Mouse (Mus musculus) hematopoietic stem cell, adult 5-6 weeks (primary cell): Measurements from ENCODE around the gene Gm17455. TPM values are rescaled to one million over a fixed set of nuclear protein-coding genes. Genes with fewer than 3 reads are reported as not detected.

Experiments
- ATAC-seq, 2 experiments: fragments of 125-278 bp in 1 of 2; replicated peaks in 1 of 2; 2 replicates each; pipeline ENCODE4 v1.8.0; 2016 to 2017; ENCODE audit warnings: inconsistent platforms in 2 of 2, mild to moderate bottlenecking in 2 of 2, moderate number of reproducible peaks in 2 of 2, low read depth in 1 of 2, moderate TSS enrichment in 1 of 2; ENCODE audit not compliant: low FRiP score in 2 of 2, poor library complexity in 2 of 2, severe bottlenecking in 2 of 2, insufficient read depth in 1 of 2, low TSS enrichment in 1 of 2
- total RNA-seq: library from RNA; stranded (forward); fragments of 172-1452, 232-1000 nt; gene quantifications from 2 replicates; pipeline ENCODE4 v1.2.3, GENCODE M21; 2017

Gm17455 gene
- total RNA-seq, 1 experiment from 2014 or later, result not detected

DNA sequence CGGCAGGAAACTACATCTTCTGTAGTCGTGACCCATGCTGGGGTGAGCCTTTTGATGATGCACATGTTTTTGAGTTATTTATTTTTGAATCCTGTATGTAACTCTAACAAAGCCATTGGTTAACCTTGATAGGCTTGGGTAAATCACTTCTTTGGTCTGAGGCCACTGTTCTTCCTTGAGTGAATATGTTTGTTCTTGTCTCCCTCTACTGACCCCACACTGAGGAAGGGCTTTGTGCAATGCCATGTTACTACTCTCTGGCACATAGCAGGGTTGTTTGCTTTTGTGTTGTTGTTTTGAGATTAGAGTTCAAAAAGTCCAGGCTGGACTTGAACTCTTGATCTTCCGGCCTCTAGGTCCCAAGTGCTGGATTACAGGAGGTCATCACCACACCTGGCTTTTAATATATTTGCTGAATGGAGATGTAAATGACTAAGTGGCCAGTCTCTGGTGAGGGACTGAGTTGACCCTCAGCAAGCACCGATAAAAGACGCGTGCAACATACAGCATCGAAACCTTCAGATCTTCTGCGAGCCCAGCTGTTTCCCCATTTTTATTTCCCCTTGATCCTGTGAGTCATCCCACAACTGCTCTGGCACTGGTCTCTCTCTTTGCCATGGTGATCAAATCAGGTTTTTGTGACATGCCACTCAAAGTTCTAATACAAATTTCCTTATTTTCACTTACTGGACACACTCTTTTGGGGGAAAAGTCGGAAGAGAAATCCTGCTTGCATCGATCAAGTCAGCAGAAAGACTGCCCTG, 1.3 kb upstream of the Gm17455 start:
- peak in 1 of 2 experiments; percentile 42; a peak in 1 of 4 replicates for ATAC-seq

DNA sequence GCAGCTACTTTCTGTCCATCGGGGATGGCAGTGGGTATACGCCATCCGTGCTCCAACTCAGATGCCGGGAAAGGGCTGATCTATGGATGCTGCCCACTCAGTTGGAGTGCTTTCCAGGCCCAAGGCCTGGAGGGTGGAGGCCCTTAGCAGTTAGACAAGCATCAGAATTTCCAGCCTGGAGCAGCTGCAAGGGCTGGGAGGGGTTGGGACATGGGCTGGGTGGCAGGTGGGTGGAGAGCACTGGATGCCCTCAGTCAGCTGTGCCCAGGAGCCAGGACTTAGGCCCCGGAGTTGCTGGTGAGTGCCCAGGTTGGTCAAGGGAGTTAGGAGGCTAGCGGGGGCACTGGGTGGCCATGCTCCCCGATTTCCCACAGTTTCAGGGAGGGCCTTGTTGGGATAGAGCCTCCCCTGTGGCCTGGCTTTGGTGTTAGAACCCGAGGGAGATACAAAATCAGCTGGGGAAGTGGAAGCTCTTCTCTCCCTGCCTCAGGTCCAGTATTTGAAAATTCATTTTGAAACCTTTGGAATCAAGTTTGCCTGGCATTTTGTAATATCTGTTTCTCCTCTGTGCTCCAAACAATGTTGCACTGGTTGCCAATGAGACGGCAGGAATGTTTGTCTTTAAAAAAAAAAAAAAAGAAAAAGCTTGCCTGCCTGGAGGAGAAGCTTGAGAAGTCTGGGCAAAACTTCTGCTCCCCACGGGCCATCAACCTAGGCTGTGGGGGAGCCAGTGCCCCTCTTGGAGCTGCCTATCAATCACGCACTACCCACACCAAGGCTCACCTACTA, 1.2 kb downstream of the Gm17455 start:
- ATAC-seq, result no peak

DNA sequence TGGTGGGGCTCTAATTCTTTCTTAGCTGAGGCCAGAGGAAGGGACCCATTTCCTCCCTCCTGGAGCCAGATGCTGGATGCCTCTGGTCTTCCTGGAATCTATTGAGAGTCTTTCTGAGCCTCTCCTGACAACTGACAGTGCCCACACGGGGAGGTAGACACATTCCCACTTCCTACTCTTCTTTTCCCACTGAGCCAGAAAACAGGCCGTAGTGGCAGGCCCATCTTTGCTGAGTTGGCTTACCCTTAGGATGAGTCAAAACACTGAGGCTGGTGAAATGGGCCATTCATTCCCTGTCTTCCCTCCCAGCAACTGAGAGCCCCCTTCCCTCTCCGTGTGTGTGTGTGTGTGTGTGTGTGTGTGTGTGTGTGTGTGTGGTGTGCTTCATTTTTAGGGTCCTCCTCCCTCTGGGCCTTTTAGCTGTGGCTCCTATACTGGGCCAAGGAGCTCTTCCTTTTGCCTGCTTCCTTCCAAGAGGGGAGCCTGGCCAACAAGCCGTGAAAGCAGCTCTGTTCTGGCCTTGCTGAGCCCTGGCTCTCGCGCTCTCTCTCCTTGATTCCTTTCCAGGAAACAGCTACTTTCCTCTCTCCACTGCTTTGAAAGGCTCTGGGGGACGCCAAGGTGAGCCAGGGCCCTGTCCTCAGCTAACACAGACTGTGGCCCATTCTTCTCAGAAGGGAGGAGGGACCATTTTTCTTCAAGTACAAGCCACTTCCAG, 6.1 kb downstream of the Gm17455 start:
- no peak for ATAC-seq

DNA sequence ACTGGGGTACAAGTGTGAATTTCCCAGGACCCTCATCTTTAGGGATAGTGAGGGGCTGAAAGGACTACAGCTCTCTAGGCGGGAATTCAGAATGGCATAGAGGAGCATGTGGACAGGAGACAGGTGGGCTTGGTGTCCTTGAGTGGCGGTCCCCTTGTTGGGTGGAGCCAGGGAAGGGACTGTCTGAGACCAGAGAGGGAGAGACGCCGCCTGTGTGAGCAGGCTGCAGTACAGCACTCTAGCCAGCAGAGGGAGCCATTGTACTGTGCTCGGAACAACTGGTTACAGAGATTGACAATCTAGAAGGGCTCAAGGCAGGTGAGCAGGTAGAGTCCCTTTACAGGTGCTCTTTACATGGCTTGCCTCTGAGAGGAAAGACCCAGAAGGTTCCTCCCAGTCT, 8.3 kb downstream of the Gm17455 start:
- peak; percentile 68 to 69; a peak in 2 of 4 replicates for ATAC-seq

- no peak for ATAC-seq
Measured at GRCm38 (mm10) chr10:60411794-60412193, 12.3 kb downstream of the Gm17455 start.

- no peak for ATAC-seq
Measured at GRCm38 (mm10) chr10:60413756-60414155, 14.2 kb downstream of the Gm17455 start.

DNA sequence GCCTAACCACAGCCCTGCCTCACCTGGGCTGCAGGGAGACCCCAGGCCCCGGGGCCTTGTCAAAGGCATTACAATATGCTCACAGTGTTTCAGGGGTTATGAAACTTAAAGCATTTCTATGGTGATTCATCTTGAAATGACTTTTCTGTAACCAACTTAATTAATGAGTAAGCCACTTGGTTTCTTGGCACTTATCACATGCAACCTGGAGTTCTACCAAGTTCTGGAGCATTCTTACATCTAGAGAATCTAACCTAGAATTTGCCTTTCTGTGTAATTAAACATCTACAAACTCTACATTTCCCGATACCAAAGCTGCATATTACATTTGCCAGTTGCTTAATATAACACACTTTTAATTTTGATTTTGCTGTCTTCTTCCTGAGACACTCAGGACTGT, 17.5 kb downstream of the Gm17455 start:
- ATAC-seq, result no peak

- ATAC-seq, result peak in 1 of 2 experiments; percentile 20; a peak in 1 of 4 replicates
Measured at GRCm38 (mm10) chr10:60418137-60418536, 18.6 kb downstream of the Gm17455 start.

- ATAC-seq, result no peak
Measured at GRCm38 (mm10) chr10:60419624-60420023, 20.1 kb downstream of the Gm17455 start.

DNA sequence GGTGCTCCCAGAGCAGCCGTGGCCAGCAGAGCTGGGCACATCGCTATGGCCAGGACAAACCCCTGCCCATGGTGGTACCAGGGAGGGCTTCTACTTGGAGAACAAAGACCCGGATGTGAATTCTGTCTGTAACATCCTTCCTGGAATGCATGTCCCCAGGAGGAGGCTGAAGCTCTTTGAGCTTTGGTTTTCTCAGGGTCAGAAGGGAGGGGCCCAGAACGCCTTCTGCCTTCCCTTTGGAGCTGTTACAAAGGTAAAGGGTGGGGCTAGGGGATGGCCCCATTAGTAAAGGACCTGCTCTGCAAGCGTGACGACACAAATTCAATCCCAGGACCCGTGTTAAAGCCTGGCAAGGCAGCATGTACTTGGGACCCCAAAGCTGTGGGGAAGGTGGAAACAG, 23.2 kb downstream of the Gm17455 start:
- no peak for ATAC-seq

- no peak for ATAC-seq
Measured at GRCm38 (mm10) chr10:60430001-60430400, 30.5 kb downstream of the Gm17455 start.

DNA sequence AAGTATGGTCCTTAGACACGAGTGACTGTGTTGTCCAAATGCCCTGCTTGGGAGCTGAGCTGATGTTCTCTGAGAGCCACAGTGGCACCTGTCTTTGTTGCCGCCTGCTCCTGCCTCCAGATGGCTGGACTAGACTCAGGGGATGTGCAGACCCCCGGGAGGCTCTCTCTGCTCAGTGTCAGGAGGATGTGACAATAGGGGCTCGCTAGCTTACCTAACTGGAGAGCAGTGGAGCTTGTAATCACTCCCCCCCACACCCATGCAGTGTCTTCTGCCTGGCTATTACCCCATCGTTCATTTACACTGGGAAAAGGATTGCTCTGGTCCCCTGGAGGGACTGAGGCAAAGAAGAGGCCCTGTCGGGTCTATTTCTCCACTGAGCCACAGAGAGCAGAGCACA, 31.1 kb downstream of the Gm17455 start:
- ATAC-seq, result no peak

DNA sequence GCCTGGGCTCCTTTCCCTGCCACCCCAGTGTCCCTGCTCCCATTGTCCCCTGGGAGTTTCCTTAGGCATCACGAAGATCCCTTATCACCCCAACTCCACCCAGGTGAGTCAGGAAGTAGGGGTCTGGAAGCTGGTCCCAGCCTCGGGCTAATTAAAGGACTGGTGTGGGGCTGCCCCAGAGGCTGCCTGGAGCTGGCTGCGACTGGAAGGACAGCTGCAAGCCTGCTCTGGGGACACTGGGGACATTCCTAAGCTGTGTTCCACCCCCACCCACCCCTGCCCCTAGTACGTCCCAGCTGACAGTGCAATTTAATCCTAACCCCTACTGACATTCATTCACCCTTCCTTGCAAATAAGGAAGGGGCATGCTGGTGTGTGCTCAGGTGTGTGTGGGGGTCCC, 33.2 kb downstream of the Gm17455 start:
- no peak for ATAC-seq

DNA sequence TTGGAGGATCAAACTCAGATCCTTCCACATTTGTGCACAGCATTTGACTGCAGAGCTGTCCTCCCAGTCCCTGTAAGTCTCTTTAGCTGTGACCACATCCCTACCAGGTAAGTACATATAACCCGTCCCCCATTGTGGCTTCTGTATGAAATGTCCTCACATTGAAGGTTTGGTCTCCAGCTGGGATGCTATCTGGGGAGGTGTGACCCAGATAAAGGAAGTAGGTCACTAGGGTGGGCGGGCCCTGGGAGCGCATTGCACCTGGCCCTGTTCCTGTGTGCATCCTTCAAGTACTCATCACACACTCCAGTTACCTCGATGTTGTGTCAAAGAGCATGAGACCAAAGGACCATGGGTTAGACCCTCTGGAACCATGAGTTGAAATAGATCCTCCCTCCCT, 42.8 kb downstream of the Gm17455 start:
- ATAC-seq, result no peak

DNA sequence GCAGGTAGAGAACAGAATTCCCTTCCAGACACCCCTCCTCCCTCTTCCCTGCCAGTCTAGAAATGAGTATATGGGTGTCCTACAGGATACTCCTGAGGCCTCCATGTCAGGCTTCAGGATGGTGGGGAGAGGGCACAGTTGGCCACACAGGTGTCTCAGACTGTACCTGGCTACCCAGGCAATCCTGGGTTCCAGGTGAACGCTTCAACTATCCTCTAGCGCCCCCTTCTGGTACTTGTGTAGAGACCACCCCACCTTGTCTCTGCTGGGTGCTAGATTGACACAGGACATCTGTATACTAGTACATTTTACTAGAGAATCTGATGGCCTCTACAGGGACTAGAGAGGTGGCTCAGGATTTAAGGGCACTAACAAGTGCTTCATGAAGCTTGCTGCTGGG, 43.6 kb downstream of the Gm17455 start:
- ATAC-seq, result no peak

DNA sequence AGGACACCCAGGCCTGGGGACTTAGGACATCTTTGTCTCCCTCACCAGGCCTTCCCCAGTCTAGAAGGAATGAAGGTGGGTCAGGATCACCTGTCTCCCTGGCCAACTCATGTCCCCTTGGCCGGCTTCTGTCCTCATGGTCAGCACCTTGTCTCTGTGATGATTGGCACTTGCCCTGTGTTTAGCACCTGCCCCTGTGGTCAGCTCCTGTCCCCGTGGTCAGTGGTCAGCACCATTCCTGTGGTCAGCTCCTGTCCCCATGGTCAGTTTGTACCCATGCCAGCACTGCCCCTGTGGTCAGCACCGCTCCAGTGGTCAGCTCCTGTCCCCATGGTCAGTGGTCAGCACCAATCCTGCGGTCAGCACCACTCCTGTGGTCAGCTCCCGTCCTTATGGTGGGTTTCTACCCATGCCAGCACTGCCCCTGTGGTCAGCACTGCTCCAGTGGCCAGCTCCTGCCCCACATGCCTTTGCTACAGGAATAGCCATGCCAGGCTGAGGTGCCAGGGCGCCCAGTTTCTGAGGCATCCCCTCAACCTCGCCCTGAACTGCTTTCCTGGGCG, 45.6 kb downstream of the Gm17455 start:
- peak in 1 of 2 experiments; percentile 31; a peak in 1 of 4 replicates for ATAC-seq

DNA sequence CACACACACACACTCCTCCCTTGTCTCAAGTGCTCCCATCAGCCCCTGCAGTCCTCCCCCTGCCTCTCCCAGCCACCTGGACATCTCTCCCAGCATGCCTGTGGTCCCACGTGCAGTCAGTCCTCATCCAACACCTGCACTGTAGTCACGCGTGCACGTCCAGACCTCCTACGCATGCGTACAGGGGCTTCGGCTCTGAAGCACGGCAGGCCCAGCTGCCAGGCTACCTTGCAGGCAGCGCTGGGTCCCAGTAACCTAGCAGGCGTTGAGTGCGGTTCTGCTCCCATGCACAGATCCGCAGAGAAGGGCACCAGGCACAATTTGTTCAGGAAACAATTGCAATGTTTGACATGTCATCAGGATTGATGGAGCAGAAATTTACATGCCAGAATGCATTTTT, 47.7 kb downstream of the Gm17455 start:
- ATAC-seq, result no peak
